Mouse (Mus musculus): Measurements from ENCODE around the gene Olfr883. TPM values are rescaled to one million over a fixed set of nuclear protein-coding genes. Genes with fewer than 3 reads are reported as not detected.

Gene Olfr883
- total RNA-seq (2022), result not detected

- DNase-seq (ENCODE audit: low spot score), result no peak
Measured at GRCm38 (mm10) chr9:38025508-38025907, at the start of gene Olfr883. Gene Olfr883 (plus strand): TSS chr9:38025808.

GRCm38 (mm10) chr9:37991525-37991924, 34.1 kb upstream of the Olfr883 start, which contains the start of gene Olfr881:
Gene Olfr881 (plus strand): TSS chr9:37991825.
- no peak for DNase-seq (ENCODE audit: low spot score)

GRCm38 (mm10) chr9:37998581-37999204, 26.9 kb upstream of the Olfr883 start:
- no peak for DNase-seq (ENCODE audit: low spot score)

GRCm38 (mm10) chr9:38000021-38000420, 25.6 kb upstream of the Olfr883 start:
- no peak for DNase-seq (ENCODE audit: low spot score)

GRCm38 (mm10) chr9:38046255-38046654, 20.6 kb downstream of the Olfr883 start, which contains the start of gene Olfr884:
Gene Olfr884 (plus strand): TSS chr9:38046555.
- no peak for DNase-seq (ENCODE audit: low spot score)

GRCm38 (mm10) chr9:38061022-38061421, 35.4 kb downstream of the Olfr883 start, which contains the start of gene Olfr885:
Gene Olfr885 (plus strand): TSS chr9:38061322.
- DNase-seq (ENCODE audit: low spot score), result no peak

Other genes with a start within 250 kb of the Olfr883 start
- gene Olfr876, start 222.8 kb upstream of the Olfr883 start, total RNA-seq (2022), result not detected
- gene Olfr877, start 171.5 kb upstream of the Olfr883 start, total RNA-seq (2022), result not detected
- gene Olfr145, start 129.1 kb upstream of the Olfr883 start, total RNA-seq (2022), result not detected
- gene Olfr878, start 108.0 kb upstream of the Olfr883 start, total RNA-seq (2022), result not detected
- gene Olfr881, start 34.0 kb upstream of the Olfr883 start, total RNA-seq (2022), result not detected
- gene Olfr884, start 20.7 kb downstream of the Olfr883 start, total RNA-seq (2022), result not detected
- gene Olfr885, start 35.5 kb downstream of the Olfr883 start, total RNA-seq (2022), result not detected
- not detected for gene Olfr887, start 58.3 kb downstream of the Olfr883 start, total RNA-seq (2022)
- not detected for gene Olfr888, start 82.3 kb downstream of the Olfr883 start, total RNA-seq (2022)
- not detected for gene Olfr889, start 89.4 kb downstream of the Olfr883 start, total RNA-seq (2022)
- gene Olfr890, start 116.7 kb downstream of the Olfr883 start, total RNA-seq (2022), result not detected
- gene Olfr891, start 155.0 kb downstream of the Olfr883 start, total RNA-seq (2022), result not detected
- gene Olfr893, start 182.6 kb downstream of the Olfr883 start, total RNA-seq (2022), result not detected
- not detected for gene Olfr894, start 192.2 kb downstream of the Olfr883 start, total RNA-seq (2022)
- not detected for gene Olfr143, start 227.0 kb downstream of the Olfr883 start, total RNA-seq (2022)
- not detected for gene Olfr895, start 242.0 kb downstream of the Olfr883 start, total RNA-seq (2022)